Mouse (Mus musculus) intestine, embryonic 14.5 days (tissue): Measurements from ENCODE around the gene Slc46a1. TPM values are rescaled to one million over a fixed set of nuclear protein-coding genes. Genes with fewer than 3 reads are reported as not detected.
A peak's percentile ranks its signal among the peaks of the same experiment; 100 is the strongest.

ENCODE experiments used
- ATAC-seq: fragments of 200-750 bp; cut with Nextera tagmentation; replicated peaks from 2 replicates; pipeline ENCODE4 v1.8.0; 2017; ENCODE audit warnings: low read depth, moderate number of reproducible peaks, moderate TSS enrichment, moderate library complexity; ENCODE audit not compliant: low FRiP score, low TSS enrichment
- DNase-seq: peaks from one replicate; pipeline ENCODE4 v3.0.0-alpha.2; 2018; ENCODE audit warnings: low spot score
- H3K27ac ChIP-seq: fragments of 300-500 bp; sonication (generic); 2 replicates; pipeline ENCODE4 v1.5.1; 2014; ENCODE audit warnings: low read depth, mild to moderate bottlenecking, control low read depth
- H3K27me3 ChIP-seq: fragments of 300-500 bp; sonication (generic); replicated peaks from 2 replicates; pipeline ENCODE4 v1.6.1; 2014; ENCODE audit warnings: low read length, control low read depth; ENCODE audit not compliant: control insufficient read depth, insufficient read depth
- H3K36me3 ChIP-seq: fragments of 300-500 bp; sonication (generic); 2 replicates; pipeline ENCODE4 v1.6.1; 2014; ENCODE audit warnings: low read length, control low read depth; ENCODE audit not compliant: control insufficient read depth, insufficient read depth
- H3K4me1 ChIP-seq: fragments of 300-500 bp; sonication (generic); replicated peaks from 2 replicates; pipeline ENCODE4 v1.6.1; 2014; ENCODE audit warnings: low read length, control low read depth, mixed read lengths; ENCODE audit not compliant: control insufficient read depth, insufficient read depth
- H3K4me2 ChIP-seq: fragments of 300-500 bp; sonication (generic); 2 replicates; pipeline ENCODE4 v1.6.1; 2014; ENCODE audit warnings: low read length
- H3K4me3 ChIP-seq: fragments of 300-500 bp; sonication (generic); 2 replicates; pipeline ENCODE4 v1.5.1; 2014; ENCODE audit warnings: low read depth, low read length, control low read depth, mixed read lengths
- H3K9ac ChIP-seq: fragments of 300-500 bp; sonication (generic); 2 replicates; pipeline ENCODE4 v1.6.1; 2014; ENCODE audit warnings: mild to moderate bottlenecking, low read length
- H3K9me3 ChIP-seq: fragments of 300-500 bp; sonication (generic); 2 replicates; pipeline ENCODE4 v1.6.1; 2016; ENCODE audit warnings: low read length, control low read depth; ENCODE audit not compliant: control insufficient read depth
- WGBS: fragments of 180-500 bp; shearing (Covaris S2); extraction: QIAGEN DNeasy Blood & Tissue Kit; methylation state at CpG from one replicate; pipeline ENCODE4 v1.1.7; 2014; 5-methylcytosine and 5-hydroxymethylcytosine counted together
- polyA plus RNA-seq: library from polyadenylated mRNA; unstranded; fragments of >200 nt; fragmentation: Nextera tagmentation; extraction: Ambion mirVana; gene quantifications from 2 replicates; pipeline ENCODE4 v1.2.1, GENCODE M21; 2014

Slc46a1 gene
- polyA plus RNA-seq, 1 experiment from 2014 or later = 12.4 TPM

GRCm38 (mm10) chr11:78428309-78428708 is 37.2 kb upstream of the Slc46a1 start:
- Histone ChIP-seq H3K9ac (no peak overlapping the region), H3K4me3 (no peak overlapping the region), H3K4me2 (no peak overlapping the region), H3K27me3 (no peaks in the 10 kb centered on the region), H3K9me3 (no peaks in the 10 kb centered on the region), H3K36me3 (no peaks in the 10 kb centered on the region), H3K27ac (no peak overlapping the region), H3K4me1 (no peaks in the 10 kb centered on the region)
- DNase-seq (no peak), ATAC-seq (no peak)
- whole genome bisulfite sequencing = 75% methylated on average over 5 of the region's 5 CpGs

DNA sequence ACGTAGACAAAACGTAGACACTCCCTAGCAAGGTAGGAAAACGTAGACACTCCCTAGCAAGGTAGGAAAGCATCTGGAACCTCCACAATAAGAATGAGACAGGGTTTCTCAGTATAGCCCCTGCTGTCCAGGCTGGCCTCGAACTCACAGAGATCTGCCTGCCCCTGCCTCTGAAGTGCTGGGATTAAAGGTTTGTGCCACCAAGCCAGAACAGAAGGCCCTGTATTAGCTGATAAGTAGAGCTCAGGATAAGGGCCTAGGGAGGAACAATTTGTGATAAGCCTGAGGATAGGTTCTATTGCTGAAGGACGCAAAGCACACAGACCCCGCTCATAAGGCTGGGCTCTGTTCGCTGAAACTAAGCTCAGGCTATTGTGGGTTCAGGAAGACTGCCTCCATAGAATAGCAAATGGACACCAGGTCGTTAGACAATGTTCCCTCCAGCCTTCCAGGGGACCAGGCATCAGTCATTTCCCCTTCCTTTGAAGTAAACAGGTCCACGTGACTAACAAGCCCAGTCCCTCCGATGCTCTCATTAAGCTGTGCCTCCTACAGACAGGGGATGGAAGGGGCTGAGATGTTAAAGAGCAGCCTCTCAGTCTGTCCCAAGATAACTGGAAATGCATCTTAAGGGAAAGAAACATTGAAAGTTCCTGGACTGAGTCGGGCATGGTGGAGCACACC is 35.2 kb upstream of the Slc46a1 start:
- H3K27me3 ChIP-seq = no peaks in the 10 kb centered on the region
- no peaks in the 10 kb centered on the region for H3K36me3 ChIP-seq
- 48% methylated on average over 11 of the region's 11 CpGs for WGBS
- no peaks in the 10 kb centered on the region for H3K9me3 ChIP-seq
- H3K4me3 ChIP-seq = no peak overlapping the region
- no peak overlapping the region for H3K4me2 ChIP-seq
- H3K9ac ChIP-seq = no peak overlapping the region
- DNase-seq (no peak), ATAC-seq (no peak)
- no peaks in the 10 kb centered on the region; the same call in 1 of the 2 replicates for H3K4me1 ChIP-seq
- no peak overlapping the region for H3K27ac ChIP-seq

DNA sequence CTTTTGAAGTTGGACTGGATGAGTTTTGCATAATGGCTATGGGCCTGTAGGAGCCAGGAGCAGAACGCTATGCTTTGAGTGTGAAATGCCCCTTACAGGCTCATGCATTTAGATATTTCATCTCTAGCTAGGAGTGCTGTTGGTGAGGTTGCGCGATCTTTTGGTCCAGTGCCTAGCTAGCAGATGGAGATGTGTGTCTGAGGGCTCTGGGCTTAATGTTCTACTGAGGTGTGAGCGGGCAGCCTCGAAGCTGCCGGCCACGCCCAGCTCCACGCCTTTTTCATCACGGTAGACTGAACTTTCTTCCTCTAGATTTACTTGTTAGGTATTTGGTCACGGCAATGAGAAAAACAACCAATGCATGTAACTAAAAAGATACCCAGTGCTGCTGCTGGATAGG is 34.3 kb upstream of the Slc46a1 start:
- 78% methylated on average over 10 of the region's 10 CpGs for WGBS
- no peak overlapping the region for H3K4me3 ChIP-seq
- no peaks in the 10 kb centered on the region for H3K27me3 ChIP-seq
- H3K4me1 ChIP-seq = peaks cover 7% of the 10 kb centered on the region
- H3K9ac ChIP-seq = no peak overlapping the region
- DNase-seq (no peak), ATAC-seq (no peak)
- no peaks in the 10 kb centered on the region for H3K9me3 ChIP-seq
- no peaks in the 10 kb centered on the region for H3K36me3 ChIP-seq
- no peak overlapping the region for H3K4me2 ChIP-seq
- no peak overlapping the region for H3K27ac ChIP-seq

GRCm38 (mm10) chr11:78434052-78434451 is 31.4 kb upstream of the Slc46a1 start:
- WGBS = 34% methylated on average over 4 of the region's 4 CpGs
- Histone ChIP-seq H3K27me3 (no peaks in the 10 kb centered on the region), H3K9me3 (no peaks in the 10 kb centered on the region), H3K27ac (no peak overlapping the region), H3K36me3 (no peaks in the 10 kb centered on the region), H3K4me2 (no peak overlapping the region), H3K4me1 (peaks cover 9% of the 10 kb centered on the region), H3K9ac (no peak overlapping the region), H3K4me3 (no peak overlapping the region)
- DNase-seq (no peak), ATAC-seq (no peak)

DNA sequence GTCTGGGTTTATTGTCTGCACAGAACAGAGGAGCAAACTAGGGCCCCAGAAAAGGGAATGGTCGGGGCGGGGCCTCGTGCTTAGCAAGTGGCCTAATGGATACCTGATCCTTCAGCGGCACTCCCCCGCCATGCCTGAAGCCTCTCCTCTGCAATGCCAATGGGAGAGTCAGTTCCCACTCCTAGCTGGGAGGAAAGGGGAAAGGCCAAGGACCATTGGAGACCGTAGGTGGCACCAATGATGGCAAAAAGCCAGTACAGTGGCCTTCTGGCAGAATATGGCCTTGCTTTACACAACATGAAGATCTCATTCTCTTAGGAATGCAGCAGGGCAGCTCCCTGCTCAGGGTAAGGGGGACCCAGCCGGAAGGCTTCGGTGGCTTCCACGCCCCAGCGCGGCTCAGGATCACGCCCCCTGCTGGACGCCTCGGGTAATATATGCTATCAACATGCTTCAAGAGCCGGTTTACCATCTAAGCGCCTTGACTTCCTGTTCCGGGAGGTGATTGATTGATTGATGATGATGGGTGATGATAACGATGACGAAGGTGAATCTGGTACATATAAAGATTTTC is 29.6 kb upstream of the Slc46a1 start:
- Histone ChIP-seq H3K9me3 (no peaks in the 10 kb centered on the region), H3K27me3 (no peaks in the 10 kb centered on the region), H3K4me3 (no peak overlapping the region), H3K9ac (no peak overlapping the region), H3K36me3 (no peaks in the 10 kb centered on the region), H3K27ac (peak overlapping the region; percentile 47; the same call in 1 of the 2 replicates), H3K4me1 (peaks cover 9% of the 10 kb centered on the region), H3K4me2 (peak overlapping the region; percentile 29)
- DNase-seq = peak; percentile 84
- 5% methylated on average over 19 of the region's 19 CpGs for WGBS
- ATAC-seq = peak; percentile 67

GRCm38 (mm10) chr11:78437182-78437581 is 28.3 kb upstream of the Slc46a1 start:
- Histone ChIP-seq H3K27me3 (no peaks in the 10 kb centered on the region), H3K4me2 (no peak overlapping the region), H3K36me3 (no peaks in the 10 kb centered on the region), H3K9me3 (no peaks in the 10 kb centered on the region), H3K4me1 (peaks cover 9% of the 10 kb centered on the region), H3K9ac (no peak overlapping the region), H3K4me3 (no peak overlapping the region), H3K27ac (no peak overlapping the region)
- 87% methylated on average over 7 of the region's 7 CpGs for WGBS
- DNase-seq (no peak), ATAC-seq (no peak)

DNA sequence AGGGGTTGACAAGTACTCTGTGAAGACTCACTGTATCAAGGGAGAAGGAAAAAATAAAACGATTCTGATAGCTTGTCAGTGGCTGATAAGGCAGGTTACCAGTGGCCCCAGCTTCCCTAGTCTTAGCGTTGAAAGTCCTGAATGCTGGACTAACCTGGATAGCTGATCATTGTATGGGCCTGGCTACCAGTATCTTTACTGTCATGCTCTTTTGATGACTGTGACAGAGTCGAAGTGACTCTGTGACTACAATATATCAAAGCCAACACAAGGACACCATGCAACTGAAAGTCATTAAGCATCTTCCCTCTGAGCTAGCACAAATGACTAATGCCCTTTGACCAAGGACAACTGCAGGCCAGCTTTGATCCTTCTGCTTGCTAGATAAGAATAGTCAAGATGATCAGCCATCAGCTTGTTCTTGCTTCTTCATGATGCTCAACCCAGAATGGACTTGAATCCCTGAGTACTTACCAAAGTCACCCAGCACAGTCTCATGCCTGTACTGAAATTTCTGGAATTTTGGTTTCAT is 27.0 kb upstream of the Slc46a1 start:
- H3K4me2 ChIP-seq = no peak overlapping the region
- DNase-seq = no peak
- H3K27me3 ChIP-seq = no peaks in the 10 kb centered on the region
- ATAC-seq = no peak
- H3K9ac ChIP-seq = no peak overlapping the region
- 67% methylated on average over 3 of the region's 3 CpGs for whole genome bisulfite sequencing
- no peaks in the 10 kb centered on the region for H3K9me3 ChIP-seq
- no peak overlapping the region for H3K4me3 ChIP-seq
- H3K4me1 ChIP-seq = peaks cover 9% of the 10 kb centered on the region
- no peaks in the 10 kb centered on the region for H3K36me3 ChIP-seq
- no peak overlapping the region for H3K27ac ChIP-seq

GRCm38 (mm10) chr11:78443115-78443514 is 22.4 kb upstream of the Slc46a1 start:
- Histone ChIP-seq H3K4me3 (no peak overlapping the region), H3K9ac (no peak overlapping the region), H3K4me2 (no peak overlapping the region), H3K27ac (no peak overlapping the region), H3K4me1 (no peaks in the 10 kb centered on the region), H3K36me3 (no peaks in the 10 kb centered on the region), H3K27me3 (no peaks in the 10 kb centered on the region), H3K9me3 (no peaks in the 10 kb centered on the region)
- DNase-seq (no peak), ATAC-seq (no peak)
- WGBS = 82% methylated on average over 5 of the region's 5 CpGs

DNA sequence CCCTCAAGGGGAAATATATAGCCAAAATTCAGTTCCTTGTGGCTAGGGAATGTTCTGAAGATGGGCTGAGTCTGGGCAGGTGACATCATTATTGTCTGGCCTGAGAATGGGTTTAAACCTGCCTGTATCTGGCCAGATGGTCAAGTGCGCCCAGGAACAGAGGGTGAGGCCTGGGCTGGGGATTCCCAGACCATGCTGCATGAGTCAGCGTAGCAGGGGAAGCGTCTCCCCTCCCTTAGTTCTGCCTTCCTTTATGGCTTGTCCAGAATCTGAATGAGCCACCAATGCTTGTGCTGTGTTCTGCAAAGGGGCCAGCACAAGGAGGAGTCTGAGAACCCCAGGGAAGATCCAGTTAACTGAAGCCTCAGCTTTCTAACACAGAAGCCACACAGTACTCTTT is 18.3 kb upstream of the Slc46a1 start:
- H3K9ac ChIP-seq = no peak overlapping the region
- DNase-seq (no peak), ATAC-seq (no peak)
- no peaks in the 10 kb centered on the region for H3K4me1 ChIP-seq
- no peak overlapping the region for H3K4me3 ChIP-seq
- no peaks in the 10 kb centered on the region for H3K27me3 ChIP-seq
- H3K27ac ChIP-seq = no peak overlapping the region
- H3K9me3 ChIP-seq = no peaks in the 10 kb centered on the region
- H3K36me3 ChIP-seq = no peaks in the 10 kb centered on the region
- H3K4me2 ChIP-seq = no peak overlapping the region
- 61% methylated on average over 3 of the region's 3 CpGs for WGBS
